Mouse (Mus musculus): ENCODE data around the gene Utp20. TPM values are rescaled to one million over a fixed set of nuclear protein-coding genes. Genes with fewer than 3 reads are reported as not detected.
"Not testable (repeated sequence)": the region's sequence is repeated elsewhere in the genome, so short reads cannot be mapped to it uniquely, and the experiment has no call there.

Gene Utp20
- polyA plus RNA-seq (2016; fragmentation: Nextera tagmentation; extraction: Ambion mirVana): 16.6 and 22.8 TPM in 2 replicates

- Histone ChIP-seq H3K9me3 (no peaks in the 10 kb centered on the region), H3K27ac (peak within 1 kb of the TSS; percentile 86), H3K4me3 (peak within 1 kb of the TSS; percentile 89), H3K27me3 (ENCODE audit: insufficient read depth, poor library complexity, severe bottlenecking) (no peaks in the 10 kb centered on the region), H3K36me3 (peaks cover 37% of the 10 kb centered on the region), H3K4me1 (replicated peaks) (peaks cover 15% of the 10 kb centered on the region)
- peak; percentile 87 for DNase-seq (ENCODE audit: low spot score)
- WGBS: under 1% methylated on average over 44 of the region's 44 CpGs
Observed at GRCm38 (mm10) chr10:88826188-88826946, at the start of gene Utp20. TSS of gene Utp20 (minus strand) at chr10:88826804.

- H3K4me1 ChIP-seq (replicated peaks): no peaks in the 10 kb centered on the region
- no peak for DNase-seq (ENCODE audit: low spot score)
- no peak overlapping the region for H3K4me3 ChIP-seq
- WGBS: 71% methylated on average over 5 of the region's 5 CpGs
- H3K36me3 ChIP-seq: no peaks in the 10 kb centered on the region
- H3K9me3 ChIP-seq: no peaks in the 10 kb centered on the region
- no peaks in the 10 kb centered on the region for H3K27me3 ChIP-seq (ENCODE audit: insufficient read depth, poor library complexity, severe bottlenecking)
- H3K27ac ChIP-seq: no peak overlapping the region
Observed at GRCm38 (mm10) chr10:88874870-88875269, 48.3 kb upstream of the Utp20 start.

GRCm38 (mm10) chr10:88866017-88866416 lies 39.4 kb upstream of the Utp20 start:
- Histone ChIP-seq H3K4me3 (no peak overlapping the region), H3K9me3 (no peaks in the 10 kb centered on the region), H3K27ac (no peak overlapping the region), H3K4me1 (replicated peaks) (no peaks in the 10 kb centered on the region), H3K27me3 (ENCODE audit: insufficient read depth, poor library complexity, severe bottlenecking) (no peaks in the 10 kb centered on the region), H3K36me3 (no peaks in the 10 kb centered on the region)
- no peak for DNase-seq (ENCODE audit: low spot score)
- 66% methylated on average over 2 of the region's 2 CpGs for WGBS

- Histone ChIP-seq H3K27me3 (ENCODE audit: insufficient read depth, poor library complexity, severe bottlenecking) (no peaks in the 10 kb centered on the region), H3K4me1 (replicated peaks) (no peaks in the 10 kb centered on the region), H3K27ac (no peak overlapping the region), H3K4me3 (no peak overlapping the region), H3K9me3 (no peaks in the 10 kb centered on the region), H3K36me3 (no peaks in the 10 kb centered on the region)
- DNase-seq (ENCODE audit: low spot score): no peak
- 91% methylated on average over 5 of the region's 5 CpGs for WGBS
Observed at GRCm38 (mm10) chr10:88862293-88862692, 35.7 kb upstream of the Utp20 start.

- Histone ChIP-seq H3K27me3 (ENCODE audit: insufficient read depth, poor library complexity, severe bottlenecking) (no peaks in the 10 kb centered on the region), H3K36me3 (no peaks in the 10 kb centered on the region), H3K27ac (no peak overlapping the region), H3K4me3 (no peak overlapping the region), H3K4me1 (replicated peaks) (no peaks in the 10 kb centered on the region), H3K9me3 (no peaks in the 10 kb centered on the region)
- DNase-seq (ENCODE audit: low spot score): no peak
Observed at GRCm38 (mm10) chr10:88861416-88861815, 34.8 kb upstream of the Utp20 start.

GRCm38 (mm10) chr10:88860911-88861310 lies 34.3 kb upstream of the Utp20 start:
- H3K36me3 ChIP-seq: no peaks in the 10 kb centered on the region
- no peaks in the 10 kb centered on the region for H3K27me3 ChIP-seq (ENCODE audit: insufficient read depth, poor library complexity, severe bottlenecking)
- H3K4me1 ChIP-seq (replicated peaks): no peaks in the 10 kb centered on the region
- no peak for DNase-seq (ENCODE audit: low spot score)
- no peaks in the 10 kb centered on the region for H3K9me3 ChIP-seq
- no peak overlapping the region for H3K27ac ChIP-seq
- 85% methylated on average over 3 of the region's 3 CpGs for WGBS
- no peak overlapping the region for H3K4me3 ChIP-seq

- Histone ChIP-seq H3K27me3 (ENCODE audit: insufficient read depth, poor library complexity, severe bottlenecking) (no peaks in the 10 kb centered on the region), H3K36me3 (no peaks in the 10 kb centered on the region), H3K27ac (no peak overlapping the region), H3K9me3 (no peaks in the 10 kb centered on the region), H3K4me3 (no peak overlapping the region), H3K4me1 (replicated peaks) (no peaks in the 10 kb centered on the region)
- DNase-seq (ENCODE audit: low spot score): no peak
- 89% methylated on average over 7 of the region's 7 CpGs for WGBS
Observed at GRCm38 (mm10) chr10:88853326-88853725, 26.7 kb upstream of the Utp20 start.

- 90% methylated on average over 4 of the region's 4 CpGs for WGBS
- no peaks in the 10 kb centered on the region for H3K9me3 ChIP-seq
- H3K27me3 ChIP-seq (ENCODE audit: insufficient read depth, poor library complexity, severe bottlenecking): no peaks in the 10 kb centered on the region
- H3K4me3 ChIP-seq: no peak overlapping the region
- DNase-seq (ENCODE audit: low spot score): no peak
- H3K36me3 ChIP-seq: no peaks in the 10 kb centered on the region
- no peak overlapping the region for H3K27ac ChIP-seq
- H3K4me1 ChIP-seq (replicated peaks): no peaks in the 10 kb centered on the region
Observed at GRCm38 (mm10) chr10:88849976-88850375, 23.4 kb upstream of the Utp20 start.

- H3K36me3 ChIP-seq: no peaks in the 10 kb centered on the region
- H3K4me1 ChIP-seq (replicated peaks): no peaks in the 10 kb centered on the region
- no peaks in the 10 kb centered on the region for H3K27me3 ChIP-seq (ENCODE audit: insufficient read depth, poor library complexity, severe bottlenecking)
- DNase-seq (ENCODE audit: low spot score): no peak
- no peak overlapping the region for H3K4me3 ChIP-seq
- 85% methylated on average over 7 of the region's 7 CpGs for WGBS
- H3K9me3 ChIP-seq: no peaks in the 10 kb centered on the region
- H3K27ac ChIP-seq: no peak overlapping the region
Observed at GRCm38 (mm10) chr10:88848876-88849476, 22.4 kb upstream of the Utp20 start.

GRCm38 (mm10) chr10:88834227-88834626 lies 7.6 kb upstream of the Utp20 start:
- H3K4me1 ChIP-seq (replicated peaks): no peaks in the 10 kb centered on the region
- WGBS: 71% methylated on average over 2 of the region's 2 CpGs

GRCm38 (mm10) chr10:88828361-88828760 lies 1.8 kb upstream of the Utp20 start:
- H3K36me3 ChIP-seq: peaks cover 17% of the 10 kb centered on the region
- H3K27me3 ChIP-seq (ENCODE audit: insufficient read depth, poor library complexity, severe bottlenecking): no peaks in the 10 kb centered on the region
- peaks cover 15% of the 10 kb centered on the region for H3K4me1 ChIP-seq (replicated peaks)
- no peak overlapping the region for H3K27ac ChIP-seq
- H3K4me3 ChIP-seq: no peak overlapping the region
- H3K9me3 ChIP-seq: no peaks in the 10 kb centered on the region
- DNase-seq (ENCODE audit: low spot score): no peak

More at GRCm38 (mm10) chr10:88834227-88834626, 7.6 kb upstream of the Utp20 start:
- no peak for DNase-seq (ENCODE audit: low spot score)
- Histone ChIP-seq H3K9me3 (no peaks in the 10 kb centered on the region), H3K27ac (no peak overlapping the region), H3K4me3 (no peak overlapping the region), H3K36me3 (no peaks in the 10 kb centered on the region), H3K27me3 (ENCODE audit: insufficient read depth, poor library complexity, severe bottlenecking) (no peaks in the 10 kb centered on the region)

- Histone ChIP-seq H3K27me3 (ENCODE audit: insufficient read depth, poor library complexity, severe bottlenecking) (no peaks in the 10 kb centered on the region), H3K4me1 (replicated peaks) (peaks cover 15% of the 10 kb centered on the region), H3K9me3 (no peaks in the 10 kb centered on the region), H3K36me3 (peaks cover 25% of the 10 kb centered on the region), H3K4me3 (peak overlapping the region; percentile 89), H3K27ac (no peak overlapping the region)
- no peak for DNase-seq (ENCODE audit: low spot score)
- 91% methylated on average over 4 of the region's 4 CpGs for WGBS
Observed at GRCm38 (mm10) chr10:88827596-88827995, 992 bp upstream of the Utp20 start.

- DNase-seq (ENCODE audit: low spot score); H3K27me3 ChIP-seq (ENCODE audit: insufficient read depth, poor library complexity, severe bottlenecking); H3K9me3 ChIP-seq: not testable (repeated sequence)
- 3% methylated on average over 6 of the region's 6 CpGs for WGBS
- peaks cover 32% of the 10 kb centered on the region for H3K36me3 ChIP-seq
- peaks cover 15% of the 10 kb centered on the region for H3K4me1 ChIP-seq (replicated peaks)
- H3K27ac ChIP-seq: peak overlapping the region; percentile 86
- peak overlapping the region; percentile 89 for H3K4me3 ChIP-seq
Observed at GRCm38 (mm10) chr10:88826947-88827306, 323 bp upstream of the Utp20 start.
